Mouse (Mus musculus) thymus, adult 2 months (tissue): Measurements from ENCODE around the gene Prkag2.

ENCODE experiments used
- CTCF ChIP-seq: fragments of 200-500 bp; IDR thresholded peaks from 2 replicates; pipeline ENCODE4 v1.5.1; 2012; ENCODE audit warnings: mild to moderate bottlenecking, control low read depth, low read length, moderate library complexity, borderline replicate concordance; ENCODE audit not compliant: control insufficient read depth, poor library complexity, insufficient read depth; ENCODE audit errors: extremely low read depth
- POLR2A ChIP-seq: fragments of 200-500 bp; IDR thresholded peaks from 2 replicates; pipeline ENCODE4 v1.6.1; 2012; ENCODE audit warnings: mild to moderate bottlenecking, low read length, control low read depth, moderate library complexity; ENCODE audit not compliant: control insufficient read depth, poor library complexity, insufficient read depth; ENCODE audit errors: extremely low read depth

DNA sequence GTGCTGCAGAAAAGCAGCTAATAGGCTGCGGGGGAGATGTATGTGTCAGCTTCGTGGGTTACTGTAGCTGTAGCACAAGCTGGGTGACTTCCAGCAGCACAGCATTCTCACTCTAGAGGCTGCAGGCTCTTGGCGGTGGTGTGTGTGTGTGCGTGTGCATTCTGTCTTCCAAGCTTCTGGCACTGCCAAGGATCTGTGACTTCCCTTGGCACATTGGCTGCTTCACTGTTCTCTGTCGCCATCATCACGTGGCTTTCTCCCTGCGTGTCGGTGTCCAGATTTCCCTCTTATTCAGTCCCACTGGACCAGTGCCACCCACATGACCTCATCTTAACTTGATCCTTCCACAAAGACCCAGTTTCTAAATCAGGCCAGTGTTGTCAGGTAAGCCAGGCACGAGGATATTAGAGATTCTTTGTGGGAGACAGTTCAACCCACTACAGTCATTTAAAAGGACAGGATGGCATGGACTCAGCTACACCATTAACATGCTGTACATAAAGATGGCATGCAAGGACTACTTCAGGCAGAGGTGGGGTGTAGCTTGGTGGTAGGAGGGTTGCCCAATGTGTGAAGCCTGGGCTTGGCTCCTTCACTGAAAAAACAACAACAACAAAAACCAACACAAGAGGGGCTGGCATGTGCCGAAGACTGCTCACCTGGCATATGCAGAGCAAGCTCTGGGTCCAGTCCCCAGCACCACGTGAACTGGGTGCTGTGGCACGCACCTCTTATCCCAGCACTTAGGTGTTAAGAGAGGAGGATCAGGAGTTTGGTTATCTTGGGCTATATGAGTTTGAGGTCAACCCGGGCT lies 239.6 kb downstream of the Prkag2 start:
- no peak for TF ChIP-seq POLR2A
- TF ChIP-seq CTCF = no peak
